Mouse (Mus musculus) MEL (cell line): ENCODE results near the gene Gm42791. TPM values are rescaled to one million over a fixed set of nuclear protein-coding genes. Genes with fewer than 3 reads are reported as not detected.

Source experiments
- DNase-seq: peaks from one replicate; pipeline ENCODE4 v3.0.0; 2011; ENCODE audit warnings: low read depth, low spot score
- H3K27ac ChIP-seq: 2 replicates; pipeline ENCODE4 v1.5.1; 2012; ENCODE audit warnings: low read depth, mild to moderate bottlenecking, control low read depth, low read length, moderate library complexity; ENCODE audit not compliant: control insufficient read depth
- H3K27me3 ChIP-seq, 2 experiments: fragments of 150-350 bp in 1 of 2; sonication (generic) in 1 of 2; 2 replicates each; pipeline ENCODE4 v1.6.1; 2012; ENCODE audit warnings: low read length in 2 of 2, mild to moderate bottlenecking in 2 of 2, improper control_type of control experiment in 1 of 2, moderate library complexity in 1 of 2; ENCODE audit not compliant: insufficient read depth in 2 of 2, control insufficient read depth in 1 of 2
- H3K36me3 ChIP-seq, 2 experiments: 2 replicates each; pipeline ENCODE4 v1.6.1; 2012 to 2014; ENCODE audit warnings: low read length in 2 of 2, improper control_type of control experiment in 1 of 2, inconsistent platforms in 1 of 2, mild to moderate bottlenecking in 1 of 2; ENCODE audit not compliant: insufficient read depth in 2 of 2, control insufficient read depth in 1 of 2
- H3K4me1 ChIP-seq, 2 experiments: fragments of 150-350 bp in 1 of 2; sonication (generic) in 1 of 2; 2 replicates each; pipeline ENCODE4 v1.6.1; 2012; ENCODE audit warnings: low read length in 2 of 2, improper control_type of control experiment in 1 of 2, mild to moderate bottlenecking in 1 of 2; ENCODE audit not compliant: insufficient read depth in 2 of 2, control insufficient read depth in 1 of 2
- H3K4me3 ChIP-seq, 2 experiments: fragments of 150-350 bp in 1 of 2; sonication (generic) in 1 of 2; 2 replicates each; pipeline ENCODE4 v1.5.1; 2012; ENCODE audit warnings: low read depth in 2 of 2, low read length in 2 of 2, mild to moderate bottlenecking in 2 of 2, moderate library complexity in 2 of 2, control low read depth in 1 of 2, improper control_type of control experiment in 1 of 2; ENCODE audit not compliant: control insufficient read depth in 1 of 2, insufficient read depth in 1 of 2
- H3K79me2 ChIP-seq: 2 replicates; pipeline ENCODE4 v1.6.1; 2012; ENCODE audit warnings: mild to moderate bottlenecking, low read length, moderate library complexity; ENCODE audit not compliant: control insufficient read depth, poor library complexity, insufficient read depth
- H3K9ac ChIP-seq: 2 replicates; pipeline ENCODE4 v1.6.1; 2012; ENCODE audit warnings: low read depth, mild to moderate bottlenecking, control low read depth, low read length, moderate library complexity; ENCODE audit not compliant: control insufficient read depth, poor library complexity, severe bottlenecking
- H3K9me3 ChIP-seq: fragments of 150-350 bp; sonication (generic); replicated peaks from 2 replicates; pipeline ENCODE4 v1.6.1; 2012; ENCODE audit warnings: mild to moderate bottlenecking, low read length, improper control_type of control experiment, moderate library complexity; ENCODE audit not compliant: insufficient read depth
- CTCF ChIP-seq, 3 experiments: IDR thresholded peaks in 2 of 3; conservative IDR thresholded peaks in 1 of 3; 2 replicates each; pipeline ENCODE4 v1.5.1; 2011 to 2012; ENCODE audit warnings: low read length in 3 of 3, low read depth in 2 of 3, mild to moderate bottlenecking in 2 of 3, improper control_type of control experiment in 1 of 3, inconsistent platforms in 1 of 3, mixed read lengths in 1 of 3, moderate library complexity in 1 of 3; ENCODE audit not compliant: control insufficient read depth in 1 of 3, insufficient read depth in 1 of 3, poor library complexity in 1 of 3, severe bottlenecking in 1 of 3
- ELF1 ChIP-seq: IDR thresholded peaks from 2 replicates; pipeline ENCODE4 v1.6.1; 2014; ENCODE audit warnings: low read depth, mild to moderate bottlenecking, inconsistent platforms, low read length, improper control_type of control experiment, moderate library complexity
- EP300 ChIP-seq, 2 experiments: IDR thresholded peaks; 2 replicates each; pipeline ENCODE4 v1.6.1; 2011; ENCODE audit warnings: improper control_type of control experiment in 2 of 2, low read length in 2 of 2, low read depth in 1 of 2, mild to moderate bottlenecking in 1 of 2
- ETS1 ChIP-seq: IDR thresholded peaks from 2 replicates; pipeline ENCODE4 v1.6.1; 2012; ENCODE audit warnings: low read depth, mild to moderate bottlenecking, inconsistent platforms, low read length, improper control_type of control experiment, moderate library complexity
- GABPA ChIP-seq: IDR thresholded peaks from 2 replicates; pipeline ENCODE4 v1.6.1; 2012; ENCODE audit warnings: low read depth, mild to moderate bottlenecking, inconsistent platforms, low read length, improper control_type of control experiment, moderate library complexity
- GATA1 ChIP-seq: IDR thresholded peaks from 2 replicates; pipeline ENCODE4 v1.6.1; 2011; ENCODE audit warnings: low read depth, low read length, improper control_type of control experiment
- JUND ChIP-seq: IDR thresholded peaks from 2 replicates; pipeline ENCODE4 v1.6.1; 2011; ENCODE audit warnings: low read depth, mild to moderate bottlenecking, improper control_type of control experiment, low read length
- KAT2A ChIP-seq: conservative IDR thresholded peaks from 2 replicates; pipeline ENCODE4 v1.6.1; 2012; ENCODE audit warnings: low read depth, low read length, improper control_type of control experiment, inconsistent platforms
- MAX ChIP-seq: IDR thresholded peaks from 2 replicates; pipeline ENCODE4 v1.6.1; 2011; ENCODE audit warnings: low read length, improper control_type of control experiment
- MAZ ChIP-seq: IDR thresholded peaks from 2 replicates; pipeline ENCODE4 v1.6.1; 2012; ENCODE audit warnings: low read depth, mild to moderate bottlenecking, inconsistent platforms, low read length, improper control_type of control experiment
- MXI1 ChIP-seq: IDR thresholded peaks from 2 replicates; pipeline ENCODE4 v1.6.1; 2011; ENCODE audit warnings: mild to moderate bottlenecking, low read depth, low read length, improper control_type of control experiment
- MYB ChIP-seq: IDR thresholded peaks from 2 replicates; pipeline ENCODE4 v1.6.1; 2011; ENCODE audit warnings: mild to moderate bottlenecking, low read depth, low read length, improper control_type of control experiment
- NELFE ChIP-seq: IDR thresholded peaks from 2 replicates; pipeline ENCODE4 v1.6.1; 2011; ENCODE audit warnings: low read depth, low read length, improper control_type of control experiment
- NRF1 ChIP-seq: IDR thresholded peaks from 2 replicates; pipeline ENCODE4 v1.6.1; 2014; ENCODE audit warnings: low read depth, mild to moderate bottlenecking, inconsistent platforms, low read length, improper control_type of control experiment, moderate library complexity; ENCODE audit not compliant: poor library complexity, insufficient read depth, severe bottlenecking
- RAD21 ChIP-seq: IDR thresholded peaks from 2 replicates; pipeline ENCODE4 v1.6.1; 2011; ENCODE audit warnings: mild to moderate bottlenecking, low read depth, low read length, improper control_type of control experiment
- RCOR1 ChIP-seq: IDR thresholded peaks from 2 replicates; pipeline ENCODE4 v1.6.1; 2012; ENCODE audit warnings: low read depth, mild to moderate bottlenecking, inconsistent platforms, low read length, improper control_type of control experiment
- SIN3A ChIP-seq: IDR thresholded peaks from 2 replicates; pipeline ENCODE4 v1.6.1; 2012; ENCODE audit warnings: low read length, improper control_type of control experiment, inconsistent platforms
- SMC3 ChIP-seq: IDR thresholded peaks from 2 replicates; pipeline ENCODE4 v1.6.1; 2011; ENCODE audit warnings: low read depth, low read length, improper control_type of control experiment
- TAL1 ChIP-seq: IDR thresholded peaks from 2 replicates; pipeline ENCODE4 v1.6.1; 2012; ENCODE audit warnings: mild to moderate bottlenecking, inconsistent platforms, low read length, moderate library complexity, mixed read lengths
- TBP ChIP-seq: IDR thresholded peaks from 2 replicates; pipeline ENCODE4 v1.8.0; 2011; ENCODE audit warnings: low read depth, low read length, improper control_type of control experiment
- TCF12 ChIP-seq: IDR thresholded peaks from 2 replicates; pipeline ENCODE4 v1.6.1; 2014; ENCODE audit warnings: low read depth, mild to moderate bottlenecking, inconsistent platforms, low read length, improper control_type of control experiment, moderate library complexity
- UBTF ChIP-seq: IDR thresholded peaks from 2 replicates; pipeline ENCODE4 v1.6.1; 2012; ENCODE audit warnings: low read depth, mild to moderate bottlenecking, inconsistent platforms, low read length, improper control_type of control experiment, moderate library complexity, borderline replicate concordance; ENCODE audit not compliant: insufficient read depth
- polyA plus RNA-seq, 2 experiments: library from polyadenylated mRNA; stranded (reverse) in 1 of 2; unstranded in 1 of 2; fragments of >175 nt in 1 of 2; fragments of >200 nt in 1 of 2; gene quantifications; 2 replicates each; pipeline versions ENCODE4 v1.2.1 to v1.2.4; 2012; ENCODE audit warnings: low replicate concordance in 2 of 2, low read depth in 1 of 2; ENCODE audit not compliant: insufficient read length in 2 of 2, insufficient read depth in 1 of 2, missing spikeins in 1 of 2
- total RNA-seq: library from RNA; depleted of rRNA; stranded (reverse); fragments of 300-350 nt; gene quantifications from 2 replicates; pipeline ENCODE4 v1.2.3, GENCODE M21; 2012

Gm42791 gene
- total and polyA plus RNA-seq, 3 experiments: 1.2 to 2.1 TPM; not detected in 1

GRCm38 (mm10) chr5:149031199-149031750 lies 36.3 kb upstream of the Gm42791 start (continued):
- TF ChIP-seq RAD21 (no peak), ELF1 (no peak), MAX (peak; percentile 56)
- TF ChIP-seq, all 39 proteins: peak for 16

- Histone ChIP-seq H3K79me2 (peaks cover 2% of the 10 kb centered on the region; the same call in 1 of the 2 replicates), H3K4me3 (no peak overlapping the region), H3K27me3 (no peaks in the 10 kb centered on the region), H3K27ac (no peak overlapping the region), H3K9me3 (no peaks in the 10 kb centered on the region), H3K9ac (no peak overlapping the region), H3K36me3 (peaks cover 0 to 15% of the 10 kb centered on the region in 2 experiments; a peak in 2 of 4 replicates), H3K4me1 (peaks cover 8 to 16% of the 10 kb centered on the region in 2 experiments)
- no peak for DNase-seq
- TF ChIP-seq RCOR1 (no peak), TAL1 (no peak), MAZ (0 out of 2 replicates have a peak, but pooled peaks have one; percentile 21), MYB (no peak), JUND (no peak)
Observed at GRCm38 (mm10) chr5:149030103-149030502, 35.2 kb upstream of the Gm42791 start.

- no peak overlapping the region for H3K4me3 ChIP-seq
- peaks cover 2% of the 10 kb centered on the region; the same call in 1 of the 2 replicates for H3K79me2 ChIP-seq
- peaks cover 8 to 18% of the 10 kb centered on the region in 2 experiments for H3K4me1 ChIP-seq
- no peak overlapping the region for H3K27ac ChIP-seq
- H3K36me3 ChIP-seq: peaks cover 0 to 18% of the 10 kb centered on the region in 2 experiments; a peak in 2 of 4 replicates
- no peak overlapping the region for H3K9ac ChIP-seq
- no peaks in the 10 kb centered on the region for H3K27me3 ChIP-seq
- TF ChIP-seq KAT2A (no peak), MAX (no peak), SMC3 (no peak), MXI1 (no peak), MYB (no peak), GATA1 (peak; percentile 95), ELF1 (0 out of 2 replicates have a peak, but pooled peaks have one; percentile 23), RCOR1 (no peak), NRF1 (no peak), SIN3A (0 out of 2 replicates have a peak, but pooled peaks have one; percentile 45), TCF12 (peak; percentile 74), NELFE (no peak), EP300 (IDR thresholded peaks at IDR 0.05; ENCODE audit: low read depth in 1 of 2, low read length in 2 of 2) (peak; percentile 63 to 77), ETS1 (peak; percentile 72), CTCF (IDR thresholded peaks at IDR 0.05 in 2 of 3, conservative IDR thresholded peaks at IDR 0.05 in 1 of 3; ENCODE audit: control insufficient read depth in 1 of 3, insufficient read depth in 1 of 3, low read depth in 2 of 3, low read length in 3 of 3, poor library complexity in 1 of 3, severe bottlenecking in 1 of 3) (no peak), GABPA (no peak), JUND (peak; percentile 86; the same call in 1 of the 2 replicates), TBP (no peak), UBTF (no peak)
- TF ChIP-seq, all 39 proteins: peak for 7
- H3K9me3 ChIP-seq: no peaks in the 10 kb centered on the region
- no peak for DNase-seq
Observed at GRCm38 (mm10) chr5:149028394-149028793, 33.4 kb upstream of the Gm42791 start.
